Mouse (Mus musculus): ENCODE measurements around the gene Tnni1. TPM values are rescaled to one million over a fixed set of nuclear protein-coding genes. Genes with fewer than 3 reads are reported as not detected.
A peak's percentile ranks its signal among the peaks of the same experiment; 100 is the strongest.

Gene Tnni1
- polyA plus RNA-seq, 1 experiment from 2014 or later = 11.4 TPM

GRCm38 (mm10) chr1:135813687-135814395 is 34.6 kb downstream of the Tnni1 start:
- Histone ChIP-seq H3K9ac (no peak overlapping the region), H3K27ac (ENCODE audit: low read depth) (no peak overlapping the region), H3K9me3 (ENCODE audit: low read depth, low read length) (no peaks in the 10 kb centered on the region), H3K4me3 (ENCODE audit: low read depth, low read length) (no peak overlapping the region), H3K27me3 (ENCODE audit: insufficient read depth, low read length) (peaks cover 21% of the 10 kb centered on the region), H3K4me1 (ENCODE audit: insufficient read depth) (no peaks in the 10 kb centered on the region), H3K36me3 (ENCODE audit: insufficient read depth) (no peaks in the 10 kb centered on the region), H3K4me2 (no peak overlapping the region)
- ATAC-seq (ENCODE audit: insufficient read depth) = no peak
- 77% methylated on average over 5 of the region's 5 CpGs for WGBS
- TF ChIP-seq CTCF (IDR thresholded peaks at IDR 0.05; ENCODE audit: low read depth) = no peak
- DNase-seq = no peak

- 73% methylated on average over 5 of the region's 5 CpGs for WGBS
- H3K27ac ChIP-seq (ENCODE audit: low read depth) = no peak overlapping the region
- no peak overlapping the region for H3K4me3 ChIP-seq (ENCODE audit: low read depth, low read length)
- no peaks in the 10 kb centered on the region for H3K36me3 ChIP-seq (ENCODE audit: insufficient read depth)
- no peak overlapping the region for H3K4me2 ChIP-seq
- TF ChIP-seq CTCF (IDR thresholded peaks at IDR 0.05; ENCODE audit: low read depth) = no peak
- ATAC-seq (ENCODE audit: insufficient read depth) (no peak), DNase-seq (no peak)
- no peaks in the 10 kb centered on the region for H3K9me3 ChIP-seq (ENCODE audit: low read depth, low read length)
- H3K27me3 ChIP-seq (ENCODE audit: insufficient read depth, low read length) = peaks cover 28% of the 10 kb centered on the region
- no peak overlapping the region for H3K9ac ChIP-seq
- H3K4me1 ChIP-seq (ENCODE audit: insufficient read depth) = no peaks in the 10 kb centered on the region
Observed at GRCm38 (mm10) chr1:135814531-135814930, 35.3 kb downstream of the Tnni1 start.

GRCm38 (mm10) chr1:135817595-135817994 is 38.4 kb downstream of the Tnni1 start:
- TF ChIP-seq CTCF (IDR thresholded peaks at IDR 0.05; ENCODE audit: low read depth) = no peak
- ATAC-seq (ENCODE audit: insufficient read depth) (no peak), DNase-seq (no peak)
- peaks cover 36% of the 10 kb centered on the region for H3K27me3 ChIP-seq (ENCODE audit: insufficient read depth, low read length)
- no peak overlapping the region for H3K9ac ChIP-seq
- H3K9me3 ChIP-seq (ENCODE audit: low read depth, low read length) = no peaks in the 10 kb centered on the region
- H3K27ac ChIP-seq (ENCODE audit: low read depth) = no peak overlapping the region
- no peaks in the 10 kb centered on the region for H3K36me3 ChIP-seq (ENCODE audit: insufficient read depth)
- H3K4me3 ChIP-seq (ENCODE audit: low read depth, low read length) = no peak overlapping the region
- whole genome bisulfite sequencing = 41% methylated on average over 4 of the region's 4 CpGs
- no peak overlapping the region for H3K4me2 ChIP-seq
- H3K4me1 ChIP-seq (ENCODE audit: insufficient read depth) = no peaks in the 10 kb centered on the region

GRCm38 (mm10) chr1:135818481-135819086 is 39.4 kb downstream of the Tnni1 start, which contains the start of gene Lad1:
Lad1 (plus strand) TSS chr1:135818598.
- under 1% methylated on average over 63 of the region's 63 CpGs for WGBS
- Histone ChIP-seq H3K9me3 (ENCODE audit: low read depth, low read length) (no peaks in the 10 kb centered on the region), H3K4me2 (peak within 1 kb of the TSS; percentile 94), H3K27me3 (ENCODE audit: insufficient read depth, low read length) (peaks cover 36% of the 10 kb centered on the region), H3K27ac (ENCODE audit: low read depth) (no peak within 1 kb of the TSS), H3K9ac (peak within 1 kb of the TSS; percentile 60), H3K36me3 (ENCODE audit: insufficient read depth) (no peaks in the 10 kb centered on the region), H3K4me3 (ENCODE audit: low read depth, low read length) (peak within 1 kb of the TSS; percentile 52), H3K4me1 (ENCODE audit: insufficient read depth) (no peaks in the 10 kb centered on the region)
- DNase-seq = peak; percentile 72
- ATAC-seq (ENCODE audit: insufficient read depth) = peak; percentile 73
- no peak for TF ChIP-seq CTCF (IDR thresholded peaks at IDR 0.05; ENCODE audit: low read depth)

- no peak for ATAC-seq (ENCODE audit: insufficient read depth)
- Histone ChIP-seq H3K27me3 (ENCODE audit: insufficient read depth, low read length) (peaks cover 36% of the 10 kb centered on the region), H3K9me3 (ENCODE audit: low read depth, low read length) (no peaks in the 10 kb centered on the region), H3K4me1 (ENCODE audit: insufficient read depth) (no peaks in the 10 kb centered on the region), H3K4me3 (ENCODE audit: low read depth, low read length) (peak overlapping the region; percentile 52; the same call in 1 of the 2 replicates), H3K27ac (ENCODE audit: low read depth) (no peak overlapping the region), H3K36me3 (ENCODE audit: insufficient read depth) (no peaks in the 10 kb centered on the region), H3K9ac (0 out of 2 replicates have a peak overlapping the region, but pooled peaks have one; percentile 0), H3K4me2 (peak overlapping the region; percentile 94)
- DNase-seq = no peak
- no peak for TF ChIP-seq CTCF (IDR thresholded peaks at IDR 0.05; ENCODE audit: low read depth)
- WGBS = 71% methylated on average over 10 of the region's 10 CpGs
Observed at GRCm38 (mm10) chr1:135820071-135820470, 40.8 kb downstream of the Tnni1 start.

- no peak for TF ChIP-seq CTCF (IDR thresholded peaks at IDR 0.05; ENCODE audit: low read depth)
Observed at GRCm38 (mm10) chr1:135820736-135821364, 41.6 kb downstream of the Tnni1 start.

DNA sequence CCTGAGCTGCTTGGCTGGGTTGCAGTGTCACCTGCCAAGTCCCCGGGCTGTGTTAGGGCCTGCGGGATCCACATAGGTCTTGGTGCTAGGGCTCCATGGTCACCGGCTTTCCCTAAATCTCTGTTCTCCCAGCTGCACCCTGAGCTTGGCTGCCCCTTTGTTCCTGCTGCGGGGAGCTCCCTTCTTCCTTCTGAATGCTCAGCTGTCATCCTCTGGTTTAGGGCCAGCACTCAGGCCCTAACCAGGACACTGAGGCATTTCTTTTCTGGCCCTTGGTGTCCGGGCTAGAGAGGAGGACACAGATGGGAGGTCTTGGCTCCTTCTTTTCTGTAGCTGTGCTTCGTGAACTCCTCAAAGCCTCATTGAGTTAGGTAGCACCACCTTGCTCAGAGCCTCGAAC is 42.5 kb downstream of the Tnni1 start:
- TF ChIP-seq CTCF (IDR thresholded peaks at IDR 0.05; ENCODE audit: low read depth) = no peak
- ATAC-seq (ENCODE audit: insufficient read depth) (no peak), DNase-seq (no peak)
- no peaks in the 10 kb centered on the region for H3K9me3 ChIP-seq (ENCODE audit: low read depth, low read length)
- no peak overlapping the region for H3K4me3 ChIP-seq (ENCODE audit: low read depth, low read length)
- H3K27me3 ChIP-seq (ENCODE audit: insufficient read depth, low read length) = peaks cover 36% of the 10 kb centered on the region
- no peak overlapping the region for H3K27ac ChIP-seq (ENCODE audit: low read depth)
- WGBS = 78% methylated on average over 7 of the region's 7 CpGs
- no peaks in the 10 kb centered on the region for H3K4me1 ChIP-seq (ENCODE audit: insufficient read depth)
- H3K9ac ChIP-seq = no peak overlapping the region
- no peak overlapping the region for H3K4me2 ChIP-seq
- H3K36me3 ChIP-seq (ENCODE audit: insufficient read depth) = no peaks in the 10 kb centered on the region

More at GRCm38 (mm10) chr1:135820736-135821364, 41.6 kb downstream of the Tnni1 start:
- peaks cover 36% of the 10 kb centered on the region for H3K27me3 ChIP-seq (ENCODE audit: insufficient read depth, low read length)
- no peak for ATAC-seq (ENCODE audit: insufficient read depth)
- no peak overlapping the region for H3K9ac ChIP-seq
- no peak for DNase-seq
- no peak overlapping the region for H3K27ac ChIP-seq (ENCODE audit: low read depth)
- peak overlapping the region; percentile 94 for H3K4me2 ChIP-seq
- H3K4me3 ChIP-seq (ENCODE audit: low read depth, low read length) = no peak overlapping the region
- no peaks in the 10 kb centered on the region for H3K36me3 ChIP-seq (ENCODE audit: insufficient read depth)
- H3K4me1 ChIP-seq (ENCODE audit: insufficient read depth) = no peaks in the 10 kb centered on the region
- WGBS = 65% methylated on average over 16 of the region's 16 CpGs
- H3K9me3 ChIP-seq (ENCODE audit: low read depth, low read length) = no peaks in the 10 kb centered on the region

Data from lung, embryonic 14.5 days (tissue).